Mouse (Mus musculus) erythroblast, adult 5-6 weeks (primary cell): ENCODE results near the gene Sri. TPM values are rescaled to one million over a fixed set of nuclear protein-coding genes. Genes with fewer than 3 reads are reported as not detected.
"Not testable (repeated sequence)": the region's sequence is repeated elsewhere in the genome, so short reads cannot be mapped to it uniquely, and the experiment has no call there.

Experiments
- ATAC-seq: replicated peaks from 2 replicates; pipeline ENCODE4 v1.8.0; 2016; ENCODE audit warnings: moderate number of reproducible peaks, mild to moderate bottlenecking, moderate TSS enrichment, inconsistent platforms; ENCODE audit not compliant: poor library complexity, low FRiP score, severe bottlenecking
- total RNA-seq, 2 experiments: library from RNA; stranded (forward) in 1 of 2; stranded (reverse) in 1 of 2; fragments of 150-400 nt in 1 of 2; fragments of 200-764, 138-1000 nt in 1 of 2; gene quantifications; 2 replicates each; pipeline versions ENCODE4 v1.2.3 to v1.2.4; 2015 to 2017; ENCODE audit warnings: low replicate concordance in 2 of 2

Sri gene
- total RNA-seq (2015; ENCODE audit: low replicate concordance) (114 and 174 TPM in 2 replicates), total RNA-seq (2017; ENCODE audit: low replicate concordance) (63.2 and 87.3 TPM in 2 replicates)

DNA sequence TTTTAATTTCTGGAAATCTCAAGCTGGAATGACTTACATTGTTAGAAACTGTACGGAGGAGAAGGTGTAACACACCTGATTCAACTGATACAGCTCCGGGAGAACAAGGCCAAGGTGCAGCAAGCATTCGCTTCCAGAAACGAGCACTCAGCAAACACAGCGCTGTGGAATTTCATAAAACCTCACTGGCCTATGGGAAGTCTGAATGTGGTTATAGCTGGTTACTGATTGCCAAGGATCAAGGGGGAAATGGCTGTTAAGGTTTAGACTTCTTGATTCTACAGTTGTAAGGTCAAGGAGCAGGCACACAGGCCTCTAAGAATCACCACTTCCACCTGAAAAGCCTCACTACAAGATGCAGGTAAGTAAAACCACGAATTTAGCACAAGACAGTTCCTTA lies at the start of gene Sri:
TSS of gene Sri (plus strand) at position 224 of the 400 bp plus-strand sequence.
- no peak for ATAC-seq

DNA sequence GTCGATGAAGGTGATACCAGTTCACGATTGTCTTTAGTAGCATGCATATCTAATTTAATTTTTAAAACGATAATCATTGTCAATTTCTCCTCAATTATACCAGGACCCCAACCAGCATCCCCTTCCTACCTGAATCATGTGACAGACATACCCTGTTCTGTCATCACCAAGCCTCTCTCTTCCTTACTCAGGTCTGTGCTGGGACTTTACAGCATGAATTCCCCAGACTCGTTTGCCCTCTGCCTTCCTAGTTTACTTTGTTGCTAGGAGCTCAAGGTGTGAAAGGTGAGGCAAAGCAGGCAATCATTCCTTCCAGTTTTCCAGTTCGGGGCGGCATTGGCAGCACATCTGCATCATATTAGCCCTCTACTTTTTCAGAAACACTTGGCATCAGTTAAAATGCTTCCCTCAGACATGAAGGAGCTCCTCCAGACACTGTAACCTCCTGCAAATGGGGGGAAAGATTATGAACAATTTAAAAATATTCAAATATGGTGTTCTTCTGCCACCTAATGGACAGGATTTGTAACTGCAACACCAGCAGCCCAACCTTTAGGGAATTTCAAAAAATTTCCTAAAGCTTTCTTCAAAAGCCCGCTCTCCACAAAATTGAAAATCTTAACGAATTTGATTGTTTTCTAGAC lies 49.4 kb upstream of the Sri start:
- no peak for ATAC-seq

DNA sequence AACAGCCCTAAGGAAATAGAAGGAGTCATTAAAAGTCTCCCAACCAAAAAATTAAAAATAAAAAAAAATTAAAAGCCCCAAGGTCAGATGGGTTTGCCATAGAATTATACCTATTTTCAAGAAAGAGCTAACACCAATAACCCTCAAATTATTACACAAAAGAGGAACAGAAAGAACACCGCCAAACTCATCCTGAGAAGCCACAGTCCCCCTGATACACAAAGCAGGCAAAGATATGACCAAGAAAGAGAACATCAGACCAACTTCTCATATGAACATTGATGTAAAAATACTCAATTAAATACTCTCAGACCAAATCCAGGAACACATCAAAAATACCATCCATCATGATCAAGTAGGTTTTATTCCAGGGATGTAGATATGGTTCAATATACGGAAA lies 48.8 kb upstream of the Sri start:
- no peak for ATAC-seq

DNA sequence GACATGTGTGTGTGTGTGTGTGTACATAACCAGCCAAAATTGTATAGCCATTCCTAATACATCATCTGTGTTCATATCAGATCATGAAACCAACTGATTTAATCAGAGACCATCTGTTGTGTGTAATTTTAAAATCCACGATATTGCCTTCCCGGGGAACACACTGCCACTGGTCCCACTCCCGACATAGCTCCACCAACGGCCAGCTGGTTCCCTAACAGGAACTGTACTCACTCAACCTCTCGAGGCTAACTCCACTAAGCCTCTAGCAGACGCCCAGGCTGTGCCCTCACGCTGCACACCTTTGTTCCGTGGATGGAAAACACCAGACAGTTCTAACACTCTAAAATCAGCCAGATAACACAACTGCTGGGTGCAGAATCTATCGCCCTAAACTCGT lies 45.4 kb upstream of the Sri start:
- ATAC-seq, result no peak

DNA sequence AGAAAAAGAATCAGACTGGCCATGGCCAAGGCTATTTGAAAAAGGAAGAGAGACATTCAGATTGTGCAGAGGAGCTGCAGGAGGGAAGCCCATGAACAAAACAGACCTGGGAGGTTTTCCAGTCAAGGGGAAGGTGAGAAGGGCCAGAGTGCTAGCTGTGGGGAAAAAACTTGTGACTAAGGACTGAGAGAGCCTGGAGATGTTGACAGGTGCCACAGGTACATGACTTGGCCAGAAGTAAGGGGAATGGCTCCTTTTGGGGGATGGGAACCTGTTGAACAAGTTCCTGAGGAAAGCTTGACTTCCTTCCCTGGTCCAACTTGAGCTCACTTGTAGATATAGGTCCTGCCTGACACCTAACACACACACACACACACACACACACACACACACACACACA lies 43.1 kb upstream of the Sri start:
- ATAC-seq, result no peak

DNA sequence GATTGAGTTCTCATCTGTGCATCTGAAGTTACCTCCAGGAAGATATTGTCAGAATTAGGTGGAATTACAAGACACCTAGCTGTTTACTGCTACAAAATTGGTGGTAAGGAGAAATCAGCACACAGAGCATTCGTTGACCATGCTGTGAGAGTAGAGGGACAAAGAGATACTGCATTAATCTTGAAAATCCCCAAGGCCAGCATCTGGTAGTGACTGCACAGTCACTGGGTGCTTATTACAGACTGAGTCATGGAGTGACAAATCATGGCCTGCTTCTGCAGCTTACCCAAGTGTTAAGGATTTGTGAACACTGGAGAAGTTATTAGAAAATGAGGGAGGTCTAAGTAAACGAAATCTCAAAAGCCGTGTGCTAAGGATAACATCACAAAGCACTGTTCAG lies 32.6 kb upstream of the Sri start:
- no peak for ATAC-seq

DNA sequence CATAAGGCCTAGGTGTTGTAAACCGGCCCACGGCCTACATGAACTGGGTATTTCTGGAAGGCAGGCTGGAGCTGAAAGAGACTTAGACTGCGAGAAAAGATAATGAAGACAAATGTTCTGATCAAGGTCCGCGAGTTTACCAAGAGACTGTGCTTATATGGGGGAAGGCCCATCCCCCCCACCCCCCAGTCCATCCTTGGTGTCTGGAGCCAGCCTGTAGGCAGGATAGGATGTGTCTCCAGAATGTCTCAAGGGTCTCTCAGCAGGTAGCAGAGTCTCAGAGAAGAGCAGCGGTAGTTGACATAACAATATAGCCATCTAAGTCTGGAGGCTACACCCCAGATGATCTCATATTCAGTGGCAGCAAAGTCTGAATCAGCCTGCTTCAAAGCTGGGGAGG lies 11.3 kb upstream of the Sri start:
- not testable (repeated sequence) for ATAC-seq

DNA sequence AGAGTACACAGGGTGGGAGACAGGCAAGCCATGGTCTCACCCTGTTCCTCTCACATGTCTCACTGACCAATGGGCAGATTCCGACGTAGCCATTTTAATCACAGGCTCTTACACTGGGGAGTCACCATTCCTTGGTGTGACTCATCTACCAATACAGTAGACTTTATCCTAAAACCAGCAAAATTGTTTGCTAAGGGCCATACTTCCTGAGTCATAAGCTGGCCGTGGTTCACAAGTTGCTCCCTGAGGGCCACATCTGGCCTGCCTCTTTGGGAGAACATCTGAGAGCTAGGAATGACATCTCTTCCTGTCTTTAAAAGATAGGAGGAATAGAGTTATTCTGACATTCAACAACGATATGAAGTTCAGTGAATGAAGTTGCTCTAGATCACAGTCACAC lies 7.9 kb downstream of the Sri start:
- ATAC-seq, result no peak

DNA sequence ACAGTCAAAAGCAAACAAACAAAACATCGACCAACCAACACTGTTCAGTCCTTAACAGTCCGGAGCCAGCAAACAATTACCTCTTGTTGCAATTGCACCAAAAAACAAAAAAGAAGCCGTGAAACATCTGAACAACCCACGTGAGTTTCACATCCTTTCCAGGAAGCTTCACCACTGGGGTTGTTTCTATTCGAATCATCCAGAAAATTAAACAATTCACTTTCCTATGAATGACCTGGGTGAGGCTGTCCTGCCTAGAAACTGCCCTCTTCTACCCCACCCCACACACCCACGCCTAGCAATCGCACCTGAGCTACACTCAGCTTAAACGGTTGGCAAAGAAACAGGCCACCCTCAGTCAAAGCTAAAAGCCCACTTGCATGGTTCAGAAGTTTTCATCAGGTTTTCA lies 9.8 kb downstream of the Sri start:
- peak; percentile 63 for ATAC-seq

DNA sequence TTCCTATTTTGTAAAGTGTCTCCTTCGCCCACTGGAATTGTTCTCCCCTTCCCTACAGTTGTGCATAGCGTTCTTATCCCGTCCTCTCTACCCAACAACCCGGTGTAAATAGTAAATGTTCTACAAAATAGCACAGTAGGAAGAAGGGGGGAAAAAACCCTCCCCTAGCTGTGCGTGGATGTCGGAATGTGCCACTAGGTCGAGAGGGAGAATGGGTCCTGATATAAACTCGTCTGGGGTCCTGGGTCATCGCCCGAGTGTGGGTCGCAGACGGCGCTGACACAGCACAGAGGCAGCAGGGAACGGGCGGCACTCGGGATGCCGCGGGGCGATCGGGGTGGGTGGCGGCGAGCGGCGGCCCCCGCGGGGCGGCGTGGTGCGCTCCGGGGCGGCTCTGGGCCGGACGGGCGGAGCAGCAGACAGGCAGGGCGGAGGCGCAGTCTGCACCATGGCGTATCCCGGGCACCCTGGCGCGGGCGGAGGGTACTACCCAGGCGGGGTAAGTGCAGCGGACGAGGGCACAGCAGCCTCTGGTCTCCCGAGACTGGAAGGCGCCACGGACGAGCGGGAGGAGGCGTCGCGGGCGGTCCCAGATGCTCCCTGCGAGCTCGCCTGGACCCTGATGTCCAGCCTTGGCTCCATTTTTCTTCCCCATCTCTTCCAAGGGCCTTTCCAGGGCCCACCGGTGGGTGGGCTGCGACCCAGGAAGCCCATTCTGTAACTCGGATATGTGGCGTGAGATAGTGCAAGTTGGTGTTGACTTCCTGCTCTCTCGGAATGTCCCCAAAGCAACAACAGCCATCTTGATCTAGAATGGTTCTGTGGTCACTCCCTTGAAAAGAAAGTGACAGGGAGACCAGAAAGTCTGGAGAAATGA lies 10.5 kb downstream of the Sri start:
- ATAC-seq, result peak; percentile 95

DNA sequence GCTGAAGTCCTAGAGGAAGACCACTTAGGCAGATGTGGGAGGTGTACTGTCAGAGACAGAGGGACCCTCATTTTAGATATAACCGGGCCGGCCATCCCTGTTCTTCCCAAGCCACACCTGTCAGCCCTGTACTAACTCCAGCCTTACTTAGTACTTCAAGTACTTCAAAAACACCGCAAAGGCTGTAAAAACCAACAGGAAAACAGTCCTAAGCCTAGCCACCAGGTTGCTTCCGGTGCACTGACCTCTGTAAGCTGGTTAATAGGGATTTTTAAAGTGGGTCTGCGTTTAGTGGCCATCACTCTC lies 11.1 kb downstream of the Sri start:
- peak; percentile 37 for ATAC-seq

DNA sequence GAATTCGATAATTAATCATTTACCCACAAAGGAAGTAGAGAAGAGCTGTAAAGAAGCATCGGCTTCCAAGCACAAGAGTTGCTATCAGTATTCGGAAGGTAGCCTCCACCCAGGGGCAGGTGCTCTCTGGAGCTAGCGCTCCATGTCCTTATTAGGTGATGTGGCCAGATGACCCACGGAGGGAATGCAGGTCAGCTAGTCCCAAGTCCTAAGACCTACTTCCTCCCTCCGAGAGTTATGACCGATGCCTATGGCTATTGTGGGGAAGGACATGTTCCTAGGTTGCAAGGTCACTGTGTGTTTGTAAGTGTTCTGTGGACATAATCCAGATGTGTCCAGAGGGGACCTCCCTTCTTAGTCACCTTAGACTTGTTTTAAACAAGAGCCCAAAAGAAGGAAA lies 12.2 kb downstream of the Sri start:
- no peak for ATAC-seq

DNA sequence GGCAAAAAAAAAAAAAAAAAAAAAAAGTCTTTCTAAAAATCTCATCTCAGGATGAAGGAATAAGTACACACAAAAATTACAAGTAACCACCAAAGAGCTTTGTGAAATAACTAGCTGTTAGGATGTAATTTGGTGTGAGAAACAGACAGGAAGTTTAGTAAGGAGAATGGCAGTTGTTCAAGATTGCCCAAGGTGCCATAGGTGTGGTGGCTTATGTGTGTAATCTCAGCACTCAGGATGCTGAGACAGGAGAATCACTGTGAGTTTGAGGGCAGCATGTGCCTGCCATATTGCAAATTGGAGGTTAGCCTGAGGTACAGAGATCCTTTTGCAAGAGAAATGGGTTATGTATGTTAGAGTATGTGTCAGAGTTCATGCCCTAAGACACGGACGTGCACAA lies 16.6 kb downstream of the Sri start:
- no peak for ATAC-seq

DNA sequence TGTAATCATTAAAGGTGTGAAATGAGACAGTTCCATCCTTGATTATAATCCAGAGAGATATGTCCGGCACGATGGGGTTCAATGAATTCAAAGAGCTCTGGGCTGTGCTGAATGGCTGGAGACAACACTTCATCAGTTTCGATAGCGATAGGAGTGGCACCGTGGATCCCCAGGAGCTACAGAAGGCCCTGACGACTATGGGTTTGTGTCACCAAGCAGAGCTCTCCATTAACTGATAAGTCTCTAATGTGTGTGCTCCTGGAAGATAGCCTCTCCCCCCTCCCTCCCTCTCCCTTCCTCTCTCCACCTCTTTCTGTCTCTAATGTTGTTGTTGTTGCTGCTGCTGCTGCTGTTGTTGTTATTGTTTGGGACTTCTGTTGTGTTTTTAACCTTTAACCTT lies 17.3 kb downstream of the Sri start:
- ATAC-seq, result peak; percentile 98

DNA sequence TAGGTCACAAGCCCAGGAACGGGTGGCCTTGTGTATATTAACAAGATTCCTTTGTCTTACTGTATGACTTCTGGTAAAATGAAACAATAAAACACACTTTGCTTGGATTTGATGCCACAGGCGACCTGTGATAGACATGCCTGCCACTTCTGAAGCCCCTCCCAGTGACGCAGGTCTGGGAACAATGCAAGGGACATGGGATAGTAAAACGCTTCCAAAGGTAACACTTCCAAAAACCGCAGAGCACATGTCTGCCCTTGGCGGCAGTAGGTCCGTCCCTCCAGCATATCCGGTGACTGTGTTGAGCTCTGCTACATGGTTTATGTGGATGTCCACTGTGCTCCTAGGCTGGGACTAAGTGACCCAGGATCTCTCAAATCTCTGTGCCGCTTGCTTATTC lies 27.5 kb downstream of the Sri start:
- no peak for ATAC-seq

DNA sequence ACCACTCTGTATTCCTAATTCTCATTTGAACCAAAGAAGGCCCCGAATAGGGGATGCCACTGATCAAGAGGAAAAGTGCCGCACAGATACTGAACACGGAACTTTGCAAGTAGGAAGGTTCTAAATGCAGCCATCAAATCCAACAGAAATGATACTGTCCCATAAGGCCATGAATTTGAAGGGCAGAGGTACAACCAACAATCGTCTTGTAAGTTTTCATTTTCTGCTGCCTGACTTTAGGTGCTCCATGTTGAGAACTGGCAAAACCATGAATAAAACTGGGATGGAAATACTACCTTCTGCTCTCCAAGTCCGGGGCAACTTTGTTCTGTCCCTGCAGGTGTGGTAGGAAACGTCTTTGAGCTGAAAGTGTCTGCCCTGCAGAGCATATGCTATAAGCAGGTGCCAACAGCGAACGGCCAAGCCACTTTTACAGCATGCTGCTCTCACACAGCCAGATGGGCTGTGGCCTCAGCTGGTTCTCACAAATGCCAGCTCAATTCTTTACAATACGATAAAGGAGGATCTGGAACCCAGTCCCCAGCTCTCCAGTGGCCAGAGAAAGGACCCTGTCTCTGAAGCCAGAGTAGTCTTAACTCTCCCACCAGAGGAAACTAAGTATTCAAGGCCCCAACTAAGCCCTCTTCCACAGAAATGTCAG lies 28.2 kb downstream of the Sri start:
- no peak for ATAC-seq

DNA sequence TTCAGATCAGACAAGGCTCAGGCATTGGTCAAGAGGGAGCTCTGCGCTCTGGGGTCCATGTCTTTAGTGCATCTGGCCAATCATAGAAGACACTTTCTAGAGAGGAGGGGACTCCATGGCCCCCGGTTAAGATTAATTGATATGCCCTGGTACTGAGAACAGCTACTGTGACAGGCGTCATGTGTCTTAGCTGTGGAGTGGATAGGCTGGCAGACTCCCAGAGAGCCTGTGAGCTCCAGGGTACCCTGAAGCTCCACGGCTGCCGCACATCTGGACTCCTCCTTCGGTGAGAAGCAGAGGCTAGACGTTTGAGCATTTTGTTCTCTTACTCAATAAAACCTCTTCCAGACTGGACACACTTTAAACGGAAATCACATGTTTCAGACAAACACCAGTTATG lies 31.6 kb downstream of the Sri start:
- no peak for ATAC-seq

DNA sequence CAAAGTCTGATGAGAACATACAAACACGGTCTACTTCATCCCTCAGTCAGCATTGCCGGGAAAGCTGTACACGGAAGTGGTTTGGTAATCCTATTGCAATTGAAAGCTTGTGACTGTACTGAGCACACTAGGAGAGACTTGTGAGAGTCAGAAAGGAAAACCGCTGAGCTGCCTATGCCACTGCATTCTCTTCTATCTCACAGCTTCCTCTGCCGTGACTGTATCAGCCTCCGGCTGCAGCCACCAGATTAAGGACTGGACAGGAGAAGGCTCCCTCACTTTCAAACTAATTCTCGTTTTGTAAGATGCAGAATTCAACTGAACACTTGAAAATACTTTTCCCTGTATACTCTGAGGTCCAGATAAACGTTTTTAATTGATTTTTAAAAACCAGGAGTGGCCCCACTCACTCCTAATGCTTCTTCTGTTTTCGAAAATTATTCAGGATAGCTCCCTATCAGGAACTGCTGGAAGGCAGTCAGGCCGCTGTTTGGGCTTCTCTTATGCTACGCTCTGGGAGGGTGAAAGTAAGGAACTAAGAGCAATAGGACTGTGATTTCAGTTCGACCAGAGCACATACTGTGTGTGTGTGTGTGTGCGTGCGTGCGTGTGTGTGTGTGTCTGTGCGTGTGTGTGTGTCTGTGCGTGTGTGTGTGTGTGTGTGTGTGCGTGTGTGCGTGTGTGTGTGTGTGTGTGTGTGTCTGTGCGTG lies 37.1 kb downstream of the Sri start:
- no peak for ATAC-seq

DNA sequence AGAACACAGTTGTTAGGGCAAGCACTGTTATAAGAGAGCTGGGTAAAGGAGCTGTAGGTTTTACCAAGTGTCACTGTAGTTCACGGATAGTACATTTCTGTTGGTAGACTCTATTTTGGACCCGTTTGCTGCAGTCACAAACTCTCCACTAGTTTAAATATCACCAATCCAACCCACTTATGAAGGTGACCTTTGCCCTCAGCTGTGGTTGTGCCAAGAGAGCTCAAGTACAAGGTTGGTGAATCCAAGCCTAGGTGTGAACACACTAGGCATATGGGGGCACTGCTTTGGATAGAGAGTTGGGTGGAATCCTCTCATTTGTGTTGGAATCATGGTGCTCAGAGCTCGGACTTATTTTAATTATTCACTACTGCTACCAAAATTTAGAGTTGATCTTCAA lies 39.8 kb downstream of the Sri start:
- no peak for ATAC-seq

DNA sequence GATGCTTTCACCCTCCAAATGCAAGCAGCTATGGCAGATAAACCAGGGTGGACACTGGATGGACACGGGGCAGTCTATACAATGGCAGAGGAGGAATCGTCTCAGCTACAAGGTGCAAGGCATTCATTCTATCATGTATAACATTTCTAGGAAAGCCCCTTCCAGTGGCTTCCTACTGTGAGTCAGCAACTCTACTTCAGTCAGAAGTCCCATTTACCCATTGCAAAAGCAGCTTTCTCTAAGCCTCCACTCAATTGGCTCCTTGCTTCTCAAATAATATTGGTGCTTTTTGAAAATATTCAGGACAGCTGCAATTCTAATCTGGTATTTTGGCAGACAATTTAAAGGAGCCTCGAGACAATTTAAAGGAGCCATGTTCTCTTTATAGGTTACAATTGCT lies 42.3 kb downstream of the Sri start:
- no peak for ATAC-seq
